Mouse (Mus musculus): ENCODE data around the gene Ubxn6. TPM values are rescaled to one million over a fixed set of nuclear protein-coding genes. Genes with fewer than 3 reads are reported as not detected.

Ubxn6 gene
- total RNA-seq, 2 experiments from 2014 or later: 55.6 to 64.3 TPM

DNA sequence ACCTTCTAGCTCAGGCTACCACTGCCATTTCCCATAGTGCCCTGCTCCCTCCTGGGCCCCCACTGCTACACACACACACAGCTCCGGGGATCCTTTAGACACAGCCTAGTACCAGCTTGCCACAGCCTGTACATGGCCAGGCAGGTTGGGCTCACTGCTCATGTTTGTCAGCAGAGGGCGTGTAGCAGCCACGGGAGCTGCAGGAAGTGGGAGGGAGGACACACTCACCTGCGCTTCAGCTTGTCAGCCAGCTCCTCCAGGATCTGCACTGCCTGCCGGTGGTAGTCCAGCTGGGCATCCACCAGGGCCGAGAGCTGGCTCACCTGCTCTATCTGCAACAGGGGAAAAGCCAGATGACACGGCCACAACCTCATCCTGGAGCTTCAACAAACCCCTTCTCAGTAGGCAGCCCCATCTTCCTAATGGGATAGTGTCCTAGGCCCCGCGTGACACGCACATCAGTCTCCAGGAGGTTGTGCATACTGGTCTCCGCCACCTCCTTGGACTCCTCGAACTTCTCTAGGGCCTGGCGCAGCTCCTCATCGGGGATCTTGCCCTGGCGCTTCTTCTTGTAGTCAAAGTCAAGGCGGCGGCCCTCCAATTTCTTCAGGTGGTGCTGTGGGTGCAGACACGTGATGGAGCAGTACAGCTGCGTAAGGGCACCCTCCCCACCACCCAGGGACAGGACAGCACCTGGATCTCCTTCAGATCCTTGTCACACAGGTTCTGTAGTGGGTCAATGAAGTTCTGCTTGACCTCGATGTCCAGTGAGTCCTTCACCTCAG, 56.3 kb downstream of the Ubxn6 start:
- H3K27ac ChIP-seq: no peak overlapping the region; the same call in 1 of the 2 replicates
- intact Hi-C loops (cut with DNase I): no loop called here
- DNase-seq: peak; percentile 70
- H3K4me3 ChIP-seq: no peak overlapping the region
- TF ChIP-seq CTCF (IDR thresholded peaks at IDR 0.05): peak; percentile 59

DNA sequence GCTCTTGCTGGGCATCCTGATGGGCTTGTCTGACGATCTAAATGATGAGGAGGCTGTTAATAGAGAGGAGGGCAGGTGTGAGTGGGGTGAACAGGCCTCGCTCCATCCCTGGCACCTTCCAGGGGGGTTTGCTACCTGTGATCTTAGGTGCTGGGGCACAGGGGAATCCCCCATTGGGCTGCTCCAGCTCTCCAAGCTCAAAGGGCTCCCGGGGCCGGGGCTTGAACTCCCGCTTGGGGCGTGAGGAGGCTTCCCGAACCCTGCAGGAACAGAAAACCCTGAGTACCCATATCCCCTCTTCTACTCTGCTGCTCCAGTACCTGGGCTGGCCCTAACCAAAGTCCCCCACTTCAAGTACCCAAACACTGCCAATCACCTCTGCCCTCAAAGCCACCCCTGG, 57.0 kb downstream of the Ubxn6 start:
- DNase-seq: peak; percentile 21
- Histone ChIP-seq H3K27ac (no peak overlapping the region; the same call in 1 of the 2 replicates), H3K4me3 (no peak overlapping the region)
- no peak for TF ChIP-seq CTCF (IDR thresholded peaks at IDR 0.05)
- intact Hi-C loops (cut with DNase I): no loop called here

Other genes with a start within 250 kb of the Ubxn6 start
- 1 to 10 TPM; 3.8 to 4.9 TPM for gene Zfp119a, start 196.1 kb downstream of the Ubxn6 start, total RNA-seq (2021)
- gene Zfp959, start 182.9 kb downstream of the Ubxn6 start, total RNA-seq (2021): 1 to 10 TPM; 2.9 to 3.8 TPM
- 1 to 10 TPM; 2.9 to 4.1 TPM for gene Zfp119b, start 125.5 kb downstream of the Ubxn6 start, total RNA-seq (2021)
- gene Ebi3, start 122.4 kb downstream of the Ubxn6 start, total RNA-seq (2021): under 1 TPM; 0.20 to 0.39 TPM
- 10 to 100 TPM in 1 of 2 experiments, 1 to 10 TPM in 1; 8.3 to 10.2 TPM for gene Yju2, start 115.9 kb downstream of the Ubxn6 start, total RNA-seq (2021)
- gene Shd, start 104.6 kb downstream of the Ubxn6 start, total RNA-seq (2021): under 1 TPM in 1 of 2 experiments, not detected in 1; 0.47 TPM
- gene Fsd1, start 88.5 kb downstream of the Ubxn6 start, total RNA-seq (2021): not detected
- gene Stap2, start 69.4 kb downstream of the Ubxn6 start, total RNA-seq (2021): 1 to 10 TPM; 2.6 to 3.1 TPM
- 10 to 100 TPM; 41.2 to 41.6 TPM for gene Mpnd, start 69.3 kb downstream of the Ubxn6 start, total RNA-seq (2021)
- gene Sh3gl1, start 38.4 kb downstream of the Ubxn6 start, total RNA-seq (2021): 1 to 10 TPM; 8.7 to 9.5 TPM
- under 1 TPM; 0.46 to 0.59 TPM for gene Chaf1a, start 34.6 kb downstream of the Ubxn6 start, total RNA-seq (2021)
- gene Hdgfl2, start 4.6 kb upstream of the Ubxn6 start, total RNA-seq (2021): 10 to 100 TPM; 23.8 to 26.3 TPM
- 100 to 1,000 TPM; 255 to 281 TPM for gene Plin4, start 34.8 kb upstream of the Ubxn6 start, total RNA-seq (2021)
- gene Plin5, start 42.6 kb upstream of the Ubxn6 start, total RNA-seq (2021): 10 to 100 TPM; 22.9 to 55.7 TPM
- gene Lrg1, start 47.0 kb upstream of the Ubxn6 start, total RNA-seq (2021): 10 to 100 TPM; 13.2 to 25.5 TPM
- gene Sema6b, start 65.3 kb upstream of the Ubxn6 start, total RNA-seq (2021): 1 to 10 TPM; 1.9 to 3.2 TPM
- under 1 TPM; 0.25 to 0.43 TPM for gene Tnfaip8l1, start 87.4 kb upstream of the Ubxn6 start, total RNA-seq (2021)
- gene Mydgf, start 108.9 kb upstream of the Ubxn6 start, total RNA-seq (2021): 10 to 100 TPM; 17.0 to 17.7 TPM
- 10 to 100 TPM; 34.0 to 43.2 TPM for gene Dpp9, start 143.9 kb upstream of the Ubxn6 start, total RNA-seq (2021)
- gene Fem1a, start 181.8 kb upstream of the Ubxn6 start, total RNA-seq (2021): 100 to 1,000 TPM; 165 to 176 TPM
- gene Ticam1, start 201.8 kb upstream of the Ubxn6 start, total RNA-seq (2021): 1 to 10 TPM; 2.7 to 3.4 TPM
- 10 to 100 TPM; 42.4 to 75.0 TPM for gene Plin3, start 217.8 kb upstream of the Ubxn6 start, total RNA-seq (2021)
- gene Arrdc5, start 225.3 kb upstream of the Ubxn6 start, total RNA-seq (2021): not detected
- gene Uhrf1, start 228.3 kb upstream of the Ubxn6 start, total RNA-seq (2021): 1 to 10 TPM; 1.3 to 2.1 TPM